Mouse (Mus musculus) intestine, embryonic 16.5 days (tissue): Measurements from ENCODE around the gene Chic2. TPM values are rescaled to one million over a fixed set of nuclear protein-coding genes. Genes with fewer than 3 reads are reported as not detected.
A peak's percentile ranks its signal among the peaks of the same experiment; 100 is the strongest.

ENCODE experiments used
- ATAC-seq: fragments of 200-750 bp; cut with Nextera tagmentation; 2 replicates; pipeline ENCODE4 v1.8.0; 2017; ENCODE audit warnings: moderate TSS enrichment, moderate library complexity
- H3K27ac ChIP-seq: fragments of 300-500 bp; sonication (generic); 2 replicates; pipeline ENCODE4 v1.5.1; 2014; ENCODE audit warnings: mild to moderate bottlenecking, low read length
- H3K27me3 ChIP-seq: fragments of 300-500 bp; sonication (generic); replicated peaks from 2 replicates; pipeline ENCODE4 v1.6.1; 2014; ENCODE audit warnings: low read length, control low read depth, mixed read lengths; ENCODE audit not compliant: control insufficient read depth, insufficient read depth
- H3K36me3 ChIP-seq: fragments of 300-500 bp; sonication (generic); 2 replicates; pipeline ENCODE4 v1.6.1; 2014; ENCODE audit warnings: low read length, control low read depth; ENCODE audit not compliant: control insufficient read depth, insufficient read depth
- H3K4me1 ChIP-seq: fragments of 300-500 bp; sonication (generic); 2 replicates; pipeline ENCODE4 v1.6.1; 2014; ENCODE audit warnings: low read length, control low read depth, mixed read lengths; ENCODE audit not compliant: control insufficient read depth, insufficient read depth
- H3K4me2 ChIP-seq: fragments of 300-500 bp; sonication (generic); 2 replicates; pipeline ENCODE4 v1.6.1; 2014; ENCODE audit warnings: low read depth, low read length, control low read depth
- H3K4me3 ChIP-seq: fragments of 300-500 bp; sonication (generic); 2 replicates; pipeline ENCODE4 v1.5.1; 2014; ENCODE audit warnings: mild to moderate bottlenecking, low read length
- H3K9ac ChIP-seq: fragments of 300-500 bp; sonication (generic); 2 replicates; pipeline ENCODE4 v1.6.1; 2014; ENCODE audit warnings: low read depth, low read length
- H3K9me3 ChIP-seq: fragments of 300-500 bp; sonication (generic); 2 replicates; pipeline ENCODE4 v1.6.1; 2016; ENCODE audit warnings: low read length, control low read depth; ENCODE audit not compliant: control insufficient read depth
- WGBS: fragments of 180-500 bp; shearing (Covaris S2); extraction: QIAGEN DNeasy Blood & Tissue Kit; methylation state at CpG from one replicate; pipeline ENCODE4 v1.1.7; 2014; 5-methylcytosine and 5-hydroxymethylcytosine counted together
- polyA plus RNA-seq: library from polyadenylated mRNA; unstranded; fragments of >200 nt; fragmentation: Nextera tagmentation; extraction: Ambion mirVana; gene quantifications from 2 replicates; pipeline ENCODE4 v1.2.1, GENCODE M21; 2015

Gene Chic2
- polyA plus RNA-seq: 15.9 and 20.2 TPM in 2 replicates

DNA sequence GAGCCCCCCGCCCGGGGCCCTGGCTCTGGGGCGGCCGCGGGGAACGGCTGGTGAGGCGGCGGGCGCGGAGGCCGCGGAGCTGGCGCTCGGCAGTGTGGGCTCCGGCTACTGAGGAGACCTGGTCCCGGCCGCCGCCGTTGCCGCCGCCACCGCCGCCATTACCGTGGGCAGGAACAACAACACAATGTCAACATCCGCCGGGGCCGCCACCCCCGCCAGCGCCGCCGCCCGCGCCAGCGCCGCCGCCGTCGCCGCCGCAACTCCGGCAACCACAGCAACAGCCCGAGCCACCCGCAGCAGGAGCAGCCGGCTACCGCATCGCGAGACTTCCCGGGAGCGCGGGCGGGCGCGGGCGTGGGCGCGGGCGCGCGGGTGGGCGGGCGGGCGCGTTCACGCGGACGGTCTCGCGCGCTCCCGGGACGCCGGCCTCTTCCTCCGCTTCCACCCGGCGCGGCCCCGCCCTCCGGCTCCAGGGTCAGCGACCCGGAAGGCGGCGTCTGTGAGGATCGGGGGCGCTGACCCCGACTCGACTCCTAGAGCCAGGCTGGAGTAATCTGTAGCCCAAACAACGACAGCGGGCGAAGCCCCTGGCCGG is at the start of gene Chic2:
Chic2 (minus strand) TSS at position 465 of the 595 bp plus-strand sequence.
- Histone ChIP-seq H3K36me3 (no peaks in the 10 kb centered on the region), H3K4me1 (peaks cover 11% of the 10 kb centered on the region), H3K9me3 (no peaks in the 10 kb centered on the region), H3K27ac (peak within 1 kb of the TSS; percentile 89), H3K4me2 (peak within 1 kb of the TSS; percentile 79), H3K9ac (peak within 1 kb of the TSS; percentile 99), H3K27me3 (no peaks in the 10 kb centered on the region), H3K4me3 (peak within 1 kb of the TSS; percentile 98)
- WGBS: under 1% methylated on average over 64 of the region's 90 CpGs
- peak; percentile 95 for ATAC-seq

DNA sequence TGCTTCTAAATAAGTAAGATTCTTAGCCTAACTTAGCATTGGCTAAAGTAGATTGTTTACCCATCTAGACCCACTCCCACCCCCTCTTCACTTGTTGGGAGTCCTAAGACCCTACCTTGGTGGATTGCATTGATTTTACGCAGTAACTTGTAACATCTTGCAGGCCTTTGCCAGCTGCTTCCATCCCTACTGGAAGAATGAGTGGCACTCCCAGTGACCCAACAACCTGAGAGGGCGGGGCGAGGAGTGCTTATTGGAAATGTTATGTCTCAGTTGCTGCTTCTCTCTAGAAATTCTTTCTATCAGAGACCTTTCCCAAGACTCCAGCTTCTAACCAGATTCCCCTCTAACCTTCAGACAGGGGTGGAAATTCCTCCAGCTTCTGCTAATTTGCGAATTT is 41.3 kb upstream of the Chic2 start:
- no peak overlapping the region for H3K4me3 ChIP-seq
- no peak for ATAC-seq
- no peak overlapping the region for H3K4me2 ChIP-seq
- no peaks in the 10 kb centered on the region for H3K36me3 ChIP-seq
- no peak overlapping the region for H3K27ac ChIP-seq
- no peaks in the 10 kb centered on the region for H3K9me3 ChIP-seq
- no peaks in the 10 kb centered on the region for H3K4me1 ChIP-seq
- H3K9ac ChIP-seq: no peak overlapping the region
- WGBS: 24% methylated on average over 4 of the region's 4 CpGs
- peaks cover 64% of the 10 kb centered on the region for H3K27me3 ChIP-seq

DNA sequence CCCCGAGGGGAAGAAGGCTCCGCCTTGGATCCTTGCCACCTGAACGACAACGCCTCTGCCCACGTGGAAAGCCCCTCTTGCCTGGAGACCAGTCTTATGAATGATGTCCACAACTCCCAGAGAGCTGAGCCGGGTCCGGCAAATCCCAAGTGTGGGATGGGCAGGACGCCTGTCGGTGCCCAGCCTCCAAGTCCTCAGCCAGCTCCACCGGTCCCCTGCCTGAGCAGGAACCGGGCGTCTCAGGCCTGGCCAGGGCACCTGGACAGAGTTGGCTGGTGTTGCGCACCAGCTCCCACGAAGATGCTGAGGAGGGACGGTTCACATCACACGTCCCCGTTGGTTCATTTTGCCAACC is 40.9 kb upstream of the Chic2 start:
- no peaks in the 10 kb centered on the region for H3K4me1 ChIP-seq
- WGBS: 3% methylated on average over 17 of the region's 17 CpGs
- no peak overlapping the region for H3K9ac ChIP-seq
- H3K36me3 ChIP-seq: no peaks in the 10 kb centered on the region
- no peak overlapping the region for H3K27ac ChIP-seq
- peaks cover 68% of the 10 kb centered on the region for H3K27me3 ChIP-seq
- no peak overlapping the region for H3K4me2 ChIP-seq
- no peak for ATAC-seq
- no peaks in the 10 kb centered on the region for H3K9me3 ChIP-seq
- H3K4me3 ChIP-seq: no peak overlapping the region

DNA sequence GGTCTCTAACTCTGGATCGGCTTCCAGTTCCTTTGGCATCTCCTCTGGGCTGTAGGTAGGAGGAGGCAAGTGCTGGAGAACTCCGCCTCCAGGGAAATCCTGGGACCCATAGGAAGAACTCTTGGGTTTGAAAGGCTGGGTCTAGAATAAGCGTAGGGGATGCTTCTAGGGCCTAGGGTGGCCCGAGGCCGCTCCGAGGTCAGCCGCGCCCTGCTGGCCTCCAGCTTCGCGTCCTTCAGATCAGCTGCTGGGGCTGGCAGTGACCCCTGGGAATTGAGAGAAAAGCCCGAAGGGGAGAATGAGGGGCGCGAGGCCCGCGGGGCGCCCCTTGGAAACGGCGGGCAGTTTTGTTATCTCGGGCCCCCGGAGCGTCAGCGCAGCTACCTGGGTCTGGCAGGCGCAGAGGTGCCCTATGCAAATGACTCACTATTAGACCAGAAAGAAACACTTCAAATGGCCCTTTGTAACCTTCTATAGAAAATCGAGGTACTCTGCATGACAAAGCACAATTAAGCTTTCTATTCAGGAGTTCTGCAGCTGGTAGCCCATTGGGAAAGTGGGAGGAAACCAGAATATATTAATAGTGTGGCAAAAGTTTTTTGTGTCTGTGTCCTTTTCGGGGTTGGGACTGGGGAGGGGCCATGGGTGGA is 40.4 kb upstream of the Chic2 start:
- no peak overlapping the region for H3K9ac ChIP-seq
- no peaks in the 10 kb centered on the region for H3K36me3 ChIP-seq
- no peak for ATAC-seq
- no peak overlapping the region for H3K4me3 ChIP-seq
- no peaks in the 10 kb centered on the region for H3K9me3 ChIP-seq
- H3K27ac ChIP-seq: no peak overlapping the region
- WGBS: 2% methylated on average over 25 of the region's 25 CpGs
- no peaks in the 10 kb centered on the region for H3K4me1 ChIP-seq
- peaks cover 72% of the 10 kb centered on the region for H3K27me3 ChIP-seq
- H3K4me2 ChIP-seq: no peak overlapping the region

DNA sequence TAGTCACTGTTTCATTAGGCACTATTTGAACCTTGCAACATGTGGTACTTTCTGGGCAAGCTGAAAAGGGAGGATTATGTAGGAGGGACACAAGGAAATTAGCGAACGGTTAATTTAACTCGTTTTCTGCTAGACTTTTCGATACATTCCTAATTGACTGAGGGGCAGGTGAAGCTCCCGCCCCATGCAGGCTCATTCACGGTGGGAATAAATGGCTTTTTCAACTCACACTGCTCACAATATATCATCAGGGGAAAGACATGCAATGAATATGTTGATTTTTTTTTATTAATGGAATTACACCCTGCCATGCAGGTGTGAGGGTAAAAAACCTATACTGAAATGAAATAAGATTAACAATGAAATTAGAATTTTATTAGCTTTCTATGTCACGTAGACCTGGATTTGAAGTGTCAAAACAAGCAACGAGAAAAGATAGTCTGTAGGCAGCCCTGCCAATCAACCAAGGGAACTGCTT is 39.9 kb upstream of the Chic2 start:
- Histone ChIP-seq H3K36me3 (no peaks in the 10 kb centered on the region), H3K27me3 (peaks cover 75% of the 10 kb centered on the region), H3K9me3 (no peaks in the 10 kb centered on the region), H3K4me2 (no peak overlapping the region), H3K4me3 (no peak overlapping the region), H3K27ac (no peak overlapping the region), H3K9ac (no peak overlapping the region), H3K4me1 (no peaks in the 10 kb centered on the region)
- WGBS: 2% methylated on average over 8 of the region's 8 CpGs
- no peak for ATAC-seq

DNA sequence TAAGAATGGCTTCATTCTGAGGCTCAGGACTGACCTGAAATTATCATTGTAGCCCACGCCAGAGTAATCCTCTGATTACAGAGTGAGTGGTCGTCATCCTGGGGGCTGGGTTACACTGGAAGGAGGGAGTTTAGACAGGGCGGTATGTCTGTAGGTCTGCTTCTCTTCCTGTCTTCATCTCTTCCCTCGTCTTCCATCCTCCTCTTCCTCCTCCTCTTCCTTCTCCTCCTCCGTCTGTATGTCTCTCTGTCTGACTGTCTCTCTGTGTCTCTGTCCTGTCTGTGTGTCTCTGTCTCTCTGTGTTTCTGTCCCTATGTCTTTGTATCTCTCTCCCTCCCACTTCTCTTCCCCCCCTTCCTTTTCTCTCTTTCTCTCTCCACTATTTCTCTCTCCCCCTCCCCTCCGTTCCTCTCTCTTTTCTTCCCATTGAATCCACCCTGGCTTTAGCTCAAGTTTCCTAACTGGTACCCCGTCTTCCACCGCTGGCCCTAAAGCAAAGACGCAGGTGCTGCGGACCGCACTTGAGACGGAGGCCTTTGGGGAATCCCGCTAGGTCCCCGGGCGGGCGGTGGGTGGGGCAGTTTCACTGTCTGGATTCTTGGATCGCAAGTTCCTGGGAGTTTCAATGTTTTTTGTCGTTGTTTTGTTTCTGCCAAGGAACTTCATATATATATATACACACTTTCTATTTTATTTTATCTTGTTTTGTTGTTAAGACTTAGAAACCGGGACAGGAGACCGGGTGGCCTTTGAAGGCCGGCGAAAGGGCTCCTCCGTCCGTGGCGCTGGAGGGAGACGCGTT is 39.2 kb upstream of the Chic2 start:
- no peak for ATAC-seq
- no peak overlapping the region for H3K4me2 ChIP-seq
- 2% methylated on average over 27 of the region's 27 CpGs for WGBS

DNA sequence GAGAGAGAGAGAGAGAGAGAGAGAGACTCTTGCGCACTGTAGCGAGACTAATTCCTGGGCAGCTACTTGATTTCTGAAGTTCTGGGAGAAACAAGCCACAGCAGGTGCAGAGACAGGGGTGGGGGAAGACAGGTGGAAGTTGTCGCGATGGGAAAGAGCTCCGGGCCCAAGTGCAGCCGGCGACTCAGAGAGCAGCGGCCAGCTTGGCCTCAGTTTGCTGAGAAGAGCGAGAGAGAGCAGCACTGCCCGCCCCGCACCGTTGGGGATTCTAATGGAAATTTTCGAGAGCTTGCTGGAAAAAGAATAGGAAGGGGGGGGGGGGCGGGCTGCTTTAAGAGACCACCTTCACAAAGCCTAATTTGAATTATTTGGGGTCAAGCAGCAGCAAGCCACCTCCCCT is 38.5 kb upstream of the Chic2 start:
- Histone ChIP-seq H3K4me2 (no peak overlapping the region), H3K4me3 (no peak overlapping the region), H3K27ac (no peak overlapping the region), H3K9me3 (no peaks in the 10 kb centered on the region), H3K27me3 (peaks cover 82% of the 10 kb centered on the region), H3K36me3 (no peaks in the 10 kb centered on the region), H3K4me1 (no peaks in the 10 kb centered on the region), H3K9ac (no peak overlapping the region)
- ATAC-seq: no peak
- WGBS: under 1% methylated on average over 13 of the region's 14 CpGs

More for the DNA sequence above, 39.2 kb upstream of the Chic2 start:
- no peak overlapping the region for H3K27ac ChIP-seq
- H3K4me1 ChIP-seq: no peaks in the 10 kb centered on the region
- no peak overlapping the region for H3K4me3 ChIP-seq
- H3K36me3 ChIP-seq: no peaks in the 10 kb centered on the region
- no peak overlapping the region for H3K9ac ChIP-seq
- no peaks in the 10 kb centered on the region for H3K9me3 ChIP-seq
- peaks cover 80% of the 10 kb centered on the region for H3K27me3 ChIP-seq

DNA sequence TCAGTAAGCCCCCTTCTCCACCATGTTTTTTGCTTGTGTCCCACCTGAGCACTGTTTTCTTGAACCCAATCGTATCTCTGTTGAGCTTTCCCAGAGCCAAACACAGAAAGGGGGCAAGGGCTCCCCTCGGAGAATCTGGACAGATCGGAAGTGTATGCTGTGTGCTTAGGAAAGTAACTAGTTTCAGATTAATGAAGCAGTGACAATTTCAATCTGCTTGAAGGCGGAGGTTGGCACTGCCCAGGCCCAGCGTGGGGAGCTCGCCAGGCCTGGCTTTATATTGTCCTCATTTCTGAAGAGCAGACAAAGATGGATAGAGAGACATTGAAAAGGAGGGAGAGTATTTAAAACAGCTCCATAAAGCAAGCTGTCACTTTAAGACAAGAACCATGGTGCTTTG is 37.9 kb upstream of the Chic2 start:
- Histone ChIP-seq H3K4me2 (no peak overlapping the region), H3K36me3 (no peaks in the 10 kb centered on the region), H3K4me1 (no peaks in the 10 kb centered on the region), H3K9me3 (no peaks in the 10 kb centered on the region), H3K4me3 (no peak overlapping the region), H3K27ac (no peak overlapping the region), H3K27me3 (peaks cover 85% of the 10 kb centered on the region), H3K9ac (no peak overlapping the region)
- no peak for ATAC-seq
- WGBS: 9% methylated on average over 6 of the region's 6 CpGs

DNA sequence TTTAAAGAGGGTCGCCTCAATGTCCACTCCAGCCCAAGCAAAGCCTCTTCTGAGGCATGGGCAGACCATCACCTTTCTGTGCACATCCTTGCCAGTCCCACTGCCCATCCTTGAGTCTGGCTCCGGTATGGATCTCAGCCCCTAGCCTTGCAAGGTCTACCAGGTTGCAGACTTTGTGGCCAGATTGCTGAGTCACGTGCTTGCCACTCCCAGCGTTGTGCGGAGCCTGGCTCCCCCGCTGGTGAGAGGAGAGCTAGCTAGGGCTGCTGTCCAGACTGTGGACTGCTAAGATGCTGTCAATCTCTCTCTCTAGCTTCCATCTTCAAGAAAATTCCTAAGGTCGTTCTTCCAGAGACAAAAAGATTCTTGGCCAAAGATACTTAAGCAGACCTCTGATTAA is 35.0 kb upstream of the Chic2 start:
- WGBS: under 1% methylated on average over 7 of the region's 7 CpGs
- Histone ChIP-seq H3K4me2 (no peak overlapping the region), H3K9me3 (no peaks in the 10 kb centered on the region), H3K36me3 (no peaks in the 10 kb centered on the region), H3K4me3 (no peak overlapping the region), H3K9ac (no peak overlapping the region), H3K27ac (no peak overlapping the region), H3K27me3 (peaks cover 87% of the 10 kb centered on the region), H3K4me1 (peaks cover 11% of the 10 kb centered on the region)
- ATAC-seq: no peak
